8 mouse cellular contexts compared by ENCODE assay signal in genomic region chr14:103842896-103843295, GRCm38 (mm10). TPM values are rescaled to one million over a fixed set of nuclear protein-coding genes. Genes with fewer than 3 reads are reported as not detected.
DNase-seq lines count a peak whose midpoint lies in the region; ATAC-seq lines count a peak whose summit lies in the region.

No protein-coding gene starts in this region.

- H3K9ac ChIP-seq in neural tube, embryonic 14.5 days (replicated peaks; ENCODE audit: low read depth, low read length), result peak overlapping the region; percentile 46

- WGBS in neural tube, embryonic 14.5 days, result 6% methylated on average over 16 of the region's 16 CpGs

- no peaks in the 10 kb centered on the region for H3K9me3 ChIP-seq in neural tube, embryonic 14.5 days (ENCODE audit: control insufficient read depth, low read length)

- H3K4me3 ChIP-seq in neural tube, embryonic 14.5 days (ENCODE audit: low read depth, low read length), result peak overlapping the region; percentile 43

- no peaks in the 10 kb centered on the region for H3K4me1 ChIP-seq in neural tube, embryonic 14.5 days (ENCODE audit: control insufficient read depth, insufficient read depth, low read length)

- peak overlapping the region; percentile 68; the same call in 1 of the 2 replicates for H3K27ac ChIP-seq in neural tube, embryonic 14.5 days (ENCODE audit: low read depth, low read length)

- no peaks in the 10 kb centered on the region for H3K36me3 ChIP-seq in neural tube, embryonic 14.5 days (ENCODE audit: control insufficient read depth, insufficient read depth, low read length)

- no peaks in the 10 kb centered on the region for H3K27me3 ChIP-seq in neural tube, embryonic 14.5 days (ENCODE audit: control insufficient read depth, insufficient read depth, low read length)

- DNase-seq in adrenal gland, postnatal 25 days, result peak; percentile 16
- no peak for DNase-seq in adrenal gland, adult 8-10 months
- peak; percentile 18 for DNase-seq in retina, embryonic 14.5 days (ENCODE audit: low spot score)
- no peak for DNase-seq in retina, postnatal 1 day
- peak; percentile 44 for DNase-seq in kidney, postnatal 14 days
- no peak for DNase-seq in thymus, postnatal 14 days
- DNase-seq in spleen, postnatal 14 days (ENCODE audit: low spot score in 2 of 2), result no peak

- peak overlapping the region; percentile 83 for H3K4me2 ChIP-seq in neural tube, embryonic 14.5 days (ENCODE audit: low read depth, low read length)

- peak; percentile 16; the same call in 1 of the 2 replicates for ATAC-seq in neural tube, embryonic 14.5 days (ENCODE audit: low read depth)

RNA-seq across cellular contexts. Expression of gene Ednrb, which starts 1.3 kb away (rescaled TPM):
- 38.2 and 38.7 TPM in 2 replicates for total RNA-seq in adrenal gland, postnatal 25 days (2021)
- total RNA-seq in adrenal gland, adult 8-10 months (2022), result 10 to 100 TPM; 41.5 to 51.0 (median 42.6) TPM
- polyA plus RNA-seq in neural tube, embryonic 14.5 days (2014; fragmentation: Nextera tagmentation; extraction: Ambion mirVana), result 69.9 and 108 TPM in 2 replicates

Comparison
In these comparisons a context has a peak if more than half of its experiments do, and no peak if none do; other contexts are left out.
1. DNase-seq: peak in adrenal gland, postnatal 25 days (single experiment), retina, embryonic 14.5 days (single experiment) and kidney, postnatal 14 days (single experiment); none in adrenal gland, adult 8-10 months (single experiment), retina, postnatal 1 day (single experiment), thymus, postnatal 14 days (single experiment) and spleen, postnatal 14 days (0 of 2).